8 mouse cellular contexts compared by ENCODE assay signal in the genomic region with DNA sequence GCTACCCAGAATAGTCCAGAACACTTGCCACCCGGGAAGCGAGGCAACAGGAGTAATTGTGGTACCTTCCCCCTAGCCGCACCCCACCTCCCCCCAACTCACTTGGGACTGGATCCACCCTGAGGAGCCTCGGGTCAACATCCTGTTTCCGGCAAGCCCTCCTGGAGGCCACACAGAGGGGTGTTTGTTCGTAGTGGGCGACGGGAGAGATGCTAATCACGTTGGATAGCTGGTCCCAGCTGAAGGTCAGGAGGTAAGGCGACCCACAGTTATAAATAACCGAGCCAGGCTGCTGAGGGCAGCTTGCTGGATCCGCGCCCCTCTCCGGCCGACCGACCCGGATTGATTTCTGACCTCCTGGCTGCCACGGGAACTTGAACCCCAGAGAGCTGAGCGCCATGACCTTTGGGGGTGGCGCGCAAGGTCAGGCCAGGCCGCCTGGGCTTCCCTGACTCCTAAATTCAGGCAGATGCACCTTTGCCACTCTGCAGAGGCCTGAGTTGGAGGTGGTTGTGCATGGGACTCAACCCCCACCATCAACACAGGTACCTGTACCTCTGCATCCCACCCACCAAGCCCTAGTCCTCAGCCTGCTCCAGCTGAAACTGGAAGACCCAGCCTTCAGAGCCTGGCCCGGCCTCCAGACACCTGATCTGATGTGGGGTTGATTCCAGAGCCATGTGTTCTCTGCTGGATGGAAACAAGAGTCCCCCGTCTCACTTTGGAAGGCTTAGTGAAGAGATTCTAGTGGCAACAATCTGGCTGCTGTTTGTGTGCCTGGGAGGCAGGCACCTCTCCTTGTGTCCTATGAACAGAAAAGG.
A peak's percentile ranks its signal among the peaks of the same experiment; 100 is the strongest.
DNase-seq lines count a peak whose midpoint lies in the region; ATAC-seq and TF ChIP-seq lines count a peak whose summit lies in the region.

No protein-coding gene starts in this region.

- WGBS in lung, embryonic 15.5 days = 39% methylated on average over 24 of the region's 24 CpGs
- 56% methylated on average over 24 of the region's 24 CpGs for WGBS in lung, adult 2 months
- WGBS in embryonic facial prominence, embryonic 10.5 days = 25% methylated on average over 24 of the region's 24 CpGs
- WGBS in heart, postnatal 0 days = 29% methylated on average over 24 of the region's 24 CpGs
- WGBS in limb, embryonic 14.5 days = 36% methylated on average over 22 of the region's 24 CpGs
- 63% methylated on average over 24 of the region's 24 CpGs for WGBS in midbrain, embryonic 15.5 days
- 71% methylated on average over 24 of the region's 24 CpGs for WGBS in forebrain, embryonic 13.5 days

- no peak overlapping the region for H3K4me3 ChIP-seq in lung, embryonic 15.5 days
- H3K4me3 ChIP-seq in lung, adult 2 months (replicated peaks; ENCODE audit: extremely low read depth, low read depth, low read length) = no peak overlapping the region
- 0 out of 2 replicates have a peak overlapping the region, but pooled peaks have one; percentile 5 for H3K4me3 ChIP-seq in embryonic facial prominence, embryonic 10.5 days
- no peak overlapping the region for H3K4me3 ChIP-seq in heart, postnatal 0 days (ENCODE audit: low read depth, low read length)
- no peak overlapping the region for H3K4me3 ChIP-seq in limb, embryonic 14.5 days (replicated peaks; ENCODE audit: low read length)
- H3K4me3 ChIP-seq in midbrain, embryonic 15.5 days = no peak overlapping the region
- H3K4me3 ChIP-seq in forebrain, embryonic 13.5 days = no peak overlapping the region

- no peaks in the 10 kb centered on the region for H3K27me3 ChIP-seq in lung, embryonic 15.5 days
- peaks cover 22% of the 10 kb centered on the region for H3K27me3 ChIP-seq in embryonic facial prominence, embryonic 10.5 days (replicated peaks; ENCODE audit: low read depth, poor library complexity, severe bottlenecking)
- H3K27me3 ChIP-seq in heart, postnatal 0 days (ENCODE audit: control insufficient read depth, insufficient read depth, low read length) = no peaks in the 10 kb centered on the region
- no peaks in the 10 kb centered on the region for H3K27me3 ChIP-seq in limb, embryonic 14.5 days (ENCODE audit: control insufficient read depth, insufficient read depth, low read length)
- no peaks in the 10 kb centered on the region for H3K27me3 ChIP-seq in midbrain, embryonic 15.5 days (replicated peaks)
- H3K27me3 ChIP-seq in forebrain, embryonic 13.5 days = no peaks in the 10 kb centered on the region

- TF ChIP-seq CTCF in lung, adult 2 months (IDR thresholded peaks at IDR 0.05; ENCODE audit: insufficient read depth, low read length) = no peak
- TF ChIP-seq CTCF in heart, postnatal 0 days (IDR thresholded peaks at IDR 0.05; ENCODE audit: low read depth) = no peak

- H3K9ac ChIP-seq in lung, embryonic 15.5 days = no peak overlapping the region
- no peak overlapping the region for H3K9ac ChIP-seq in heart, postnatal 0 days (replicated peaks; ENCODE audit: low read depth, low read length)
- H3K9ac ChIP-seq in limb, embryonic 14.5 days (ENCODE audit: low read depth, low read length, severe bottlenecking) = no peak overlapping the region
- H3K9ac ChIP-seq in midbrain, embryonic 15.5 days = no peak overlapping the region
- H3K9ac ChIP-seq in forebrain, embryonic 13.5 days = no peak overlapping the region

- no peak for ATAC-seq in lung, embryonic 15.5 days (ENCODE audit: borderline replicate concordance, extremely low read depth, low FRiP score, low TSS enrichment)
- no peak for ATAC-seq in heart, postnatal 0 days (ENCODE audit: insufficient read depth, low read depth)
- ATAC-seq in limb, embryonic 14.5 days (ENCODE audit: low FRiP score, low read depth) = no peak
- no peak for ATAC-seq in midbrain, embryonic 15.5 days (replicated peaks)
- ATAC-seq in forebrain, embryonic 13.5 days = no peak

- no peak for DNase-seq in lung, adult 2 months
- DNase-seq in embryonic facial prominence, embryonic 10.5 days (ENCODE audit: low spot score) = peak; percentile 70
- no peak for DNase-seq in heart, postnatal 0 days (ENCODE audit: low spot score)
- no peak for DNase-seq in limb, embryonic 14.5 days (ENCODE audit: low spot score)
- no peak for DNase-seq in spleen, postnatal 4 days (ENCODE audit: low spot score in 2 of 2)

- no peak for TF ChIP-seq EP300 in heart, postnatal 0 days (IDR thresholded peaks at IDR 0.05; ENCODE audit: low read depth)

- peaks cover 39% of the 10 kb centered on the region for H3K4me1 ChIP-seq in lung, embryonic 15.5 days
- peaks cover 9% of the 10 kb centered on the region for H3K4me1 ChIP-seq in lung, adult 2 months (ENCODE audit: control insufficient read depth, insufficient read depth, low read length)
- H3K4me1 ChIP-seq in embryonic facial prominence, embryonic 10.5 days = peaks cover 60% of the 10 kb centered on the region
- H3K4me1 ChIP-seq in heart, postnatal 0 days (ENCODE audit: control insufficient read depth, insufficient read depth) = peaks cover 44% of the 10 kb centered on the region
- peaks cover 43% of the 10 kb centered on the region for H3K4me1 ChIP-seq in limb, embryonic 14.5 days (ENCODE audit: control insufficient read depth, insufficient read depth, low read length)
- peaks cover 11% of the 10 kb centered on the region for H3K4me1 ChIP-seq in midbrain, embryonic 15.5 days
- H3K4me1 ChIP-seq in forebrain, embryonic 13.5 days = peaks cover 32% of the 10 kb centered on the region

- no peaks in the 10 kb centered on the region for H3K9me3 ChIP-seq in lung, embryonic 15.5 days
- no peaks in the 10 kb centered on the region for H3K9me3 ChIP-seq in embryonic facial prominence, embryonic 10.5 days
- no peaks in the 10 kb centered on the region for H3K9me3 ChIP-seq in heart, postnatal 0 days (replicated peaks; ENCODE audit: control insufficient read depth, low read length)
- no peaks in the 10 kb centered on the region for H3K9me3 ChIP-seq in limb, embryonic 14.5 days (ENCODE audit: control insufficient read depth, low read length)
- no peaks in the 10 kb centered on the region for H3K9me3 ChIP-seq in midbrain, embryonic 15.5 days
- H3K9me3 ChIP-seq in forebrain, embryonic 13.5 days (replicated peaks) = no peaks in the 10 kb centered on the region

- H3K4me2 ChIP-seq in lung, embryonic 15.5 days = no peak overlapping the region
- peak overlapping the region; percentile 37; the same call in 1 of the 2 replicates for H3K4me2 ChIP-seq in heart, postnatal 0 days (ENCODE audit: low read depth, low read length)
- H3K4me2 ChIP-seq in limb, embryonic 14.5 days (replicated peaks; ENCODE audit: low read depth, low read length, severe bottlenecking) = no peak overlapping the region
- H3K4me2 ChIP-seq in midbrain, embryonic 15.5 days = no peak overlapping the region
- H3K4me2 ChIP-seq in forebrain, embryonic 13.5 days = no peak overlapping the region

- H3K27ac ChIP-seq in lung, embryonic 15.5 days = peak overlapping the region; percentile 47; the same call in 1 of the 2 replicates
- peak overlapping the region; percentile 52 for H3K27ac ChIP-seq in embryonic facial prominence, embryonic 10.5 days (replicated peaks)
- peak overlapping the region; percentile 96 for H3K27ac ChIP-seq in heart, postnatal 0 days (ENCODE audit: low read depth)
- 0 out of 2 replicates have a peak overlapping the region, but pooled peaks have one; percentile 26 for H3K27ac ChIP-seq in limb, embryonic 14.5 days (replicated peaks; ENCODE audit: low read depth, low read length)
- H3K27ac ChIP-seq in midbrain, embryonic 15.5 days = no peak overlapping the region
- H3K27ac ChIP-seq in forebrain, embryonic 13.5 days = no peak overlapping the region

- H3K36me3 ChIP-seq in lung, embryonic 15.5 days = no peaks in the 10 kb centered on the region
- H3K36me3 ChIP-seq in embryonic facial prominence, embryonic 10.5 days (replicated peaks) = no peaks in the 10 kb centered on the region
- H3K36me3 ChIP-seq in heart, postnatal 0 days (replicated peaks; ENCODE audit: control insufficient read depth, insufficient read depth, low read length) = no peaks in the 10 kb centered on the region
- H3K36me3 ChIP-seq in limb, embryonic 14.5 days (ENCODE audit: control insufficient read depth, insufficient read depth, low read length) = no peaks in the 10 kb centered on the region
- no peaks in the 10 kb centered on the region for H3K36me3 ChIP-seq in midbrain, embryonic 15.5 days (replicated peaks)
- no peaks in the 10 kb centered on the region for H3K36me3 ChIP-seq in forebrain, embryonic 13.5 days (ENCODE audit: poor library complexity, severe bottlenecking)

- no peak for TF ChIP-seq POLR2A in lung, adult 2 months (IDR thresholded peaks at IDR 0.05; ENCODE audit: borderline replicate concordance, extremely low read depth, low read depth, low read length)
- TF ChIP-seq POLR2A in limb, embryonic 14.5 days (IDR thresholded peaks at IDR 0.05; ENCODE audit: borderline replicate concordance, extremely low read depth, insufficient read depth, insufficient read length) = no peak

Comparison
In these comparisons a context has a peak if more than half of its experiments do, and no peak if none do; other contexts are left out.
1. H3K27ac ChIP-seq: peak in lung, embryonic 15.5 days (single experiment), embryonic facial prominence, embryonic 10.5 days (single experiment), heart, postnatal 0 days (single experiment) and limb, embryonic 14.5 days (single experiment); none in midbrain, embryonic 15.5 days (single experiment) and forebrain, embryonic 13.5 days (single experiment).